Mouse (Mus musculus): Measurements from ENCODE around the gene Itpa.
"Not testable (repeated sequence)": the region's sequence is repeated elsewhere in the genome, so short reads cannot be mapped to it uniquely, and the experiment has no call there.

The Itpa gene

GRCm38 (mm10) chr2:130667559-130667958, at the start of gene Itpa:
Gene Itpa (plus strand): TSS chr2:130667610.
- DNase-seq: peak; percentile 92

GRCm38 (mm10) chr2:130618972-130619371, 48.4 kb upstream of the Itpa start:
- DNase-seq: no peak

GRCm38 (mm10) chr2:130628424-130628823, 39.0 kb upstream of the Itpa start:
- DNase-seq: no peak

- DNase-seq: no peak
These were observed 38.2 kb upstream of the Itpa start for GRCm38 (mm10) chr2:130629080-130629838.

GRCm38 (mm10) chr2:130629839-130630203, 37.6 kb upstream of the Itpa start, which contains the start of the genes Fastkd5 and Ubox5:
Gene Fastkd5 (minus strand): TSS chr2:130630027.
Gene Ubox5 (minus strand): TSS chr2:130630038.
- DNase-seq: peak; percentile 94

- DNase-seq: no peak
These were observed 35.0 kb upstream of the Itpa start for GRCm38 (mm10) chr2:130632416-130632815.

- no peak for DNase-seq
These were observed 34.3 kb upstream of the Itpa start for GRCm38 (mm10) chr2:130632887-130633675.

- DNase-seq: no peak
These were observed 33.2 kb upstream of the Itpa start for GRCm38 (mm10) chr2:130634006-130634738.

GRCm38 (mm10) chr2:130634739-130635411, 32.5 kb upstream of the Itpa start:
- peak; percentile 32 for DNase-seq

GRCm38 (mm10) chr2:130635847-130636246, 31.6 kb upstream of the Itpa start:
- DNase-seq: no peak

- no peak for DNase-seq
These were observed 29.3 kb upstream of the Itpa start for GRCm38 (mm10) chr2:130638101-130638611.

GRCm38 (mm10) chr2:130639276-130639675, 28.1 kb upstream of the Itpa start:
- DNase-seq: no peak

- DNase-seq: no peak
These were observed 25.9 kb upstream of the Itpa start for GRCm38 (mm10) chr2:130641351-130642025.

- DNase-seq: no peak
These were observed 25.2 kb upstream of the Itpa start for GRCm38 (mm10) chr2:130642197-130642660.

- DNase-seq: peak; percentile 95
These were observed 24.6 kb upstream of the Itpa start, which contains the start of gene Lzts3 for GRCm38 (mm10) chr2:130642684-130643369. Gene Lzts3 (minus strand): TSS chr2:130642803.

- no peak for DNase-seq
These were observed 22.2 kb upstream of the Itpa start for GRCm38 (mm10) chr2:130645198-130645597.

- DNase-seq: not testable (repeated sequence)
These were observed 18.4 kb upstream of the Itpa start for GRCm38 (mm10) chr2:130649028-130649427.

- DNase-seq: no peak
These were observed 14.1 kb upstream of the Itpa start for GRCm38 (mm10) chr2:130653303-130653702.

- DNase-seq: no peak
These were observed 13.7 kb upstream of the Itpa start for GRCm38 (mm10) chr2:130653760-130654159.

- DNase-seq: no peak
These were observed 11.6 kb upstream of the Itpa start for GRCm38 (mm10) chr2:130655660-130656339.

All from lung, postnatal 10 days (tissue).